Mouse (Mus musculus): Measurements from ENCODE around the gene Galk1.
"Not testable (repeated sequence)": the region's sequence is repeated elsewhere in the genome, so short reads cannot be mapped to it uniquely, and the experiment has no call there.

The Galk1 gene

DNA sequence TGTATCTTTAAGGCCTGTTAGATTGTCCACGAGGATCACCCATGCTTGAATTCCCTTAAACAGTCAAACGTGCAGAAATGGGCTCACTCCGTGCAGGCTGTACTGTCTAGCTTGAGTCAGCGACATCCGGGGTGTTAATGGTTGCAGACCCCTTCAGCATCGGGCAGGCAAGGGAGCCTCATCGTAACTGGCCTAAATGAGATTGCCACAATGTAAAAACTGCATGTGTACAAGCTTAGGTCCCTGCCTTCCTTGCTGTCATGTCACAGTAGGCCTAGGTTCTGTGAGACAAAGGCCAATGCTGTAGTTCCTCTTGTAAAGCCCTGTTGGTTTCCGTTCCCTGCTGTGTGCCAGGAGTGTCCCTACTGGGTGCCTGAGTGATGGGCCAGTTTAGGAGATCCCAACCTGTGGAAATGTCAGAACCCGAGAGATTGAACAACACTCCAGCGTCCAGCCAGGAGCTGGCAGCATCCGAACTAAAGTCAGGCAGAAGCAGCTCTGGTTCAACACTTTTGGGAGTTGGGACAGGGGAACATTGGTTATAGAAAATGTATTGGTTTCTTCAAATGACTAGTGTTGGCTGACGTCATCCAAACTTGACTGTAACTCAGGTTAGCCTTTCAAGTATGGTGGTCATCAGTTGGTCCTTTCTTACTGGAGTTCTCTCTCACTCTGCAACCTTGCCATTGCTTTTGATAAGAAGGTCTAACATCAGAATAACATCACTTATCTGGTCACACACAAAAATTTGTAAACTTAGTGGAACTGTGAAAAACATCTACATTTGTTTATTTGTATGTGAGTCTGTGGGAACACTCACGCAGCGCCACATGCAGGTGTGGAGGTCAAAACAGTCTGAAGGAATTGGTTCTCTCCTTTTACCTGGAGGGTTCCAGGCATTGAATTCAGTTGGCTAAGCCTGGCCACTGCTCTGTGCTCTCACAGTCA lies 18.7 kb upstream of the Galk1 start:
- DNase-seq (ENCODE audit: low spot score), result peak; percentile 41

DNA sequence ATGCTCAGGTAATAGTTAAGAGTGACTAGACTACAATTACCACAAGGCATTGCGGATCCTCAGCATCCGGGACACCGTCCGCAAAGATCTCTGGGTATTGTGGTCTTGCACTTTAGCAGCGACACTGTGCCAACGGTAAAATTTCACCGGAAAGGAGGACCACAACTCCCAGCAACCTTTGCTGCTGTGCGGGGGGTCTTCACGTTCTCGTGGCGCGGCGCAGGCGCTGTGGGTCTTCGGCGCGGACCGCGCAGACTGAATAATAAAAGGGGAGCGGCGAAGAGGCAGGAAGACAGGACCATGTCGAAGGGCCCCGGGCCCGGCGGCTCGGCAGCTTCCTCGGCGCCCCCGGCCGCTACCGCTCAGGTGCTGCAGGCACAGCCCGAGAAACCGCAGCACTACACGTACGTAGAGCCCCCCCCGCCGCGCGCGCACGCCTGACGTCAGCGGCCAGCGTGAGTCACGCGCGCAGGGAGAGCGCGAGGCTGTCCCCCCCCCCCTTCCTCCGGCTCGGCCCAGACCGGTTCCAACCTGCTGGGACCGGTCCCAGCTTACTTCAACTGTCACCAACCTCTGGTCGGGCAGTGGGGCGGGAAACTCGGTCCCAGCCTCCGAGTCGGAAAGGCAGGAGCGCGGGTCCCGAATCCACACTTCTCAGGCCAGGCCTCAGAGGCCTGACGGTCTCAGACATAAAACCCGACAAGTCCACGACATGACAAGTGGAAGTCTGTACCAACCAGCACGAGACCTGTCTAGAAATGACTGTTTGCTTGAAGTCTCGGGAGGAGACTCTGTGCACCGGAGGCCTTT lies 17.8 kb upstream of the Galk1 start, which contains the start of gene Unk:
Gene Unk (plus strand): TSS at position 235 of the 810 bp plus-strand sequence.
- DNase-seq (ENCODE audit: low spot score), result peak; percentile 99

DNA sequence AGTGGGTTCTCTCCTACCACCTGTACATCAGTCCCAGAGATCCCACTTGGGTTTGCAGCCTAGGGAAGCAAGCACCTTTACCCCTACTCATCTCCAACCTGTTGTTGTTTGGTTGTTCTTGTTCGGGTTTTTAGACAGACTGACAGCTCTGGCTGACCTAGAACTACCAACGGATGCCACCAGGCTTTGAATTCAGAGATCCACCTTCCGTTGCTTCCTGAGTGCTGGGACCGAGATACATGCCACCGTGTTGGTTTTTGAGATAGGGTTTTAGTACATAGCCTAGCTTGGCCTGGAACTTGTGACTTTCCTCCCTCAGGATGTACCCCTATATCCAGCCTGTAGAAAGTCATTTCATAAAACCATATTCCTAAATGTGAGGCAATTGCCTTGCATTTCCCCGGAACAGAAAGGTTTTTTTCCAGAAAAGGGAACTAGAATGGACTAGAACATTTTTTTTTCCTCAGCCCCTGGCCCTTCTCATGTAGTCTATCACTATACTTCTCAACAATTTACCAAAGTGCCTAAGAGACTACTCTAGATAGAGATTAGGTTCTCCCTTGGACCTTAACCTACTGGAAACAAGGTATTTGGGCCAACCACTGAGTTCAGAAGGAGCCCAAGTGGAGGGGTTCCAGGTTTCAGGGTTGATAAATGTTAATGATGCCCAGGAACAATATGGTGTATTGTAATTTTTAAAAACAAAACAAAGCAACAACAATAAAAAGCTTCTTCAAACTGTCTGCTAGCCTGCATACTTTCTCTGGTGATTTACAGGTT lies 16.8 kb upstream of the Galk1 start:
- no peak for DNase-seq (ENCODE audit: low spot score)

DNA sequence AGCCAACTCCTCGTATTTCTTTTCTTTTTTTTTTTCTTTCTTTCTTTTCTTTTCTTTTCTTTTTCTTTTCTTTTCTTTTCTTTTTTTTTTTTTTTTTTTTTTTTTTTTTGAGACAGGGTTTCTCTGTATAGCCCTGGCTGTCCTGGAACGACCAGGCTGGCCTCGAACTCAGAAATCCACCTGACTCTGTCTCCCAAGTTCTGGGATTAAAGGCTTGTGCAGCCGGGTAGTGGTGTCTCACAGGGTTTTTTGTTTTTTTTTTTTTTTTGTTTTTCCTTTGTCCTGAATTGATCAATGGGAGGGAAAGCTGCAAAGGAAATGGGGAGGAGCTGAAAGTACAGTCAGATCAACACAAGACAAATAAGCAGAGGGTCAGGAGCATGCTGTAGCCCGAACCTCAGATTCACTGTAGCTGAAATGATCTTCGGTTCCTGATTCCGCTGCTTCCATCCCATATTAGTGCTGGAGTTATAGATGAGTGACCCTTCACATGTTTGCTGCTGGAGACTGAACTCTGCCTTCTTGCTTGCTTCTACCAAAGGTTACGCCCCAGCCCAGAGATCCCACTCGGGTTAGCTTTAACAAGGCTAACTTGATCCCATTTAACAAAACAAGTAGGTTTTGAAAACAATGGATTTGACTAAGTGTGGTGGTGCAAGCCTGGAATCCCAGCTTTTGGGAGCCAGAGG lies 15.8 kb upstream of the Galk1 start:
- no peak for DNase-seq (ENCODE audit: low spot score)

DNA sequence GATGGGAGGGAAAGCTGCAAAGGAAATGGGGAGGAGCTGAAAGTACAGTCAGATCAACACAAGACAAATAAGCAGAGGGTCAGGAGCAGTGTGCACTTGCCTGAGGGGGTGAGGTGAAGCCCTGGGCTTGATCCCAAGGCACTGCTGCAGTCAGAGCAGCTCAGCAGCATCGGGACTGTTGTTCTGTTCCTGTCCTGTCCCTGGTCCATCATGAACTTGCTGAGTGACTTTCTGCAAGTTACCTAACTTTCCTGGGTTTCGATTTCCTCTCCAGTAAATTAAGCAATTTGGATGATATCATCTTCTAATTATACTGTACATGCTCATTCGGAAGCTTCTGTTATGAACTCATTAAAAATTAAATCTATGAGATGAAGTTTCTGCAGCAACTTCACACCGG lies 15.2 kb upstream of the Galk1 start, which contains the start of gene H3f3b:
Gene H3f3b (minus strand): TSS at position 207 of the 400 bp plus-strand sequence.
- no peak for DNase-seq (ENCODE audit: low spot score)

DNA sequence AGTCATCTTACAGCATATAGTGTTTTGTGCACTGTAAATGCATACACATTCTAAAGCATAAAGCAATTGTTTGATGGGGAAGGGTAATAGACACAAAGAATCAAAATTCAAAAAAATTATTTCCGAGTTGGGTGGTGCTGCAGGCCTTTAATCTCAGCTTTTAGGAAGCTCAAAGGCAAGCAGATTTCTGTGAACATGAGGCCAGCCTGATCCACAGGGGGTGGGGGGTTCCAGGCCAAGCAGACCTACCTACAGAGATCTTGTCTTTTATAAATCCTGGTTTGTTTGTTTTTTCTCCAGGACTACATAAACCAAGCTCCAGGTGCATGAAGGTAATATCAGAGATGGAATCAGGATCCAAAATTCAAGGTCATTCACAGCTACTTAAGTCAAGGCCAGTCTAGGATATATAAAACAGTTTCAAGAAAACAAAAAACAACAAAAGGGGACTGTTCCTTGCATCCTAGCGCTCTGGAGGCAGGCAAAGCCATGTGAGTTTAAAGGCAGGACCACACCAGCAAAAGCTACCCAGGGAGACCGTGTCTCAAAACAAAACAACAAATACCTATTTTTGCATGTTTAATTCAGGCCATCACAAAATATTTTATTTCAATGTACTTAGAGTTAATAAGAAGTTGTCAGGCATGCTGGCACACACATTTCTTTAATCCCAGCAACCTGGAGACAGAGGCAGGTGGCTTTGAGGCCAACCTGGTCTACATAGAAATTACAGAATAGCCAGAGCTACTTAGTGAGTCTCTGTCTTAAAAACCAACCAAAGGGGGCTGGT lies 12.7 kb upstream of the Galk1 start:
- no peak for DNase-seq (ENCODE audit: low spot score)

DNA sequence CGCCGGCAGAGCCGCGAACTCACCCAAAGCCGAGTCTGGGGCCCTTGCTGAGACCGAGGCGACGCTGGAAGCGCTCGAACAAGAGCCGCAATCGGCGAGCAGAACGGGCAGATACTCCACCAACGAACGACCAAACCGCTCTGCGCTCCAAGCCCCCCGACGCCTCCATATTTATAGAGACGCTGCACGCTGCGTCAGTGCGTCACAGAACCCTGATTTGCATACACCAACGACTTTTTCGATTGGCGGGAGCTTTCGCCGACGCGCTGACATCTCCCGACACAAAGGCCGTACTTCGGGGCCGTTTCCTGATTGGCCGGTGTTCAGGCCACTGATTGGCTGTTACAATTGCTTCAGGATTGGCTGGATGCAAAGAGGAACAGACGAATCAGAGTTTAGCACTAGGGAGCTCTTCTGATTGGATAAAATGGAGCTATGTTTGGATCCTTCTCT lies 11.9 kb upstream of the Galk1 start:
- DNase-seq (ENCODE audit: low spot score), result peak; percentile 99

DNA sequence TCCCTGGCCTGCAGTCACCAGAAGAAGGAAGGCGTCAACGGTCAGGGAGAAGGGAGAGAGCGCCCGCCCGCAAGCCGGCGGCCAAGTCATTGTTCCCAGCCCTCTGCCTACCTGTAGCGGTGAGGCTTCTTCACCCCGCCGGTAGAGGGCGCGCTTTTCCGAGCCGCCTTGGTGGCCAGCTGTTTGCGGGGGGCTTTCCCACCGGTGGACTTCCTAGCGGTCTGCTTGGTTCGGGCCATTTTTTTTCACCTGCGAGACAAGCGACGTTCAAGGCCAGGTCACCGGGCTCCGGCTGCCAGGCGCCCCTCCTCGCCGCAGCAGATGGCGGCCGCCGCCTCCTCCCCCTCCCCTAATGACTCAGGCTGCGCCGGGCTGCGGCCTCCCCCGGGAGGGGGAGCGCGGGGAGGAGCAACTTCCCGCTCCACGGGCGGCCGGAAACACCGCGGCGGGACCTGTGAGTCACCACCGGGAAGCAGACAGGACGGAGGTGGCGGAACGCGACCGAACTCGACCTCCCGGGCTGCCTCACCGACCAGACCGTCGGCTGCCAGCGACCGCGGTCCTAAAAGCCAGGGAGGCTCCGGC lies 11.3 kb upstream of the Galk1 start:
- peak; percentile 84 for DNase-seq (ENCODE audit: low spot score)

DNA sequence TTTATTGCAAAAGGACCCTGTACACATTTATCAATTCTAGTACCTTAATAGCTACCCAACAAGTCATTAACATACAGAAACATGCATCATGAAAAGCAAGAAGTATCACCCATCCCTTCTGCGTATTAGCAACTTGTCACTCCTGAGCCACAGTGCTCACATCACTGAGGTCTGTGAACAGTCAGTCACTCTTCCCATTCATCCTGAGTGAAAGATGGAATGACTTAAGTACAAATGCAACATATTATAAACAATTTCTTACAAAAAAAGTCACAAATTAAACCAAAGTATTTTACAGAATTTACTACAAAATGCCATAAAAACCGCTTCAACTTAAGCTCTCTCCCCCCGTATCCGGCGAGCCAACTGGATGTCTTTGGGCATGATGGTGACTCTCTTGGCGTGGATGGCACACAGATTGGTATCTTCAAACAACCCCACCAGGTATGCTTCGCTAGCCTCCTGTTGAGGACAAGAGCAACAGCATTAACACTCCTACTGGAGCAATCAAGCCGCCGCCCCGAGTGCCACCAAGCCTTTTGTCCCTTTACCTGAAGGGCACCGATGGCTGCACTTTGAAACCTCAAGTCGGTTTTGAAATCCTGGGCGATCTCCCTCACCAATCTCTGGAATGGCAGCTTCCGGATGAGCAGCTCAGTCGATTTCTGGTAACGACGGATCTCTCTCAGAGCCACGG lies 10.7 kb upstream of the Galk1 start:
- not testable (repeated sequence) for DNase-seq (ENCODE audit: low spot score)

DNA sequence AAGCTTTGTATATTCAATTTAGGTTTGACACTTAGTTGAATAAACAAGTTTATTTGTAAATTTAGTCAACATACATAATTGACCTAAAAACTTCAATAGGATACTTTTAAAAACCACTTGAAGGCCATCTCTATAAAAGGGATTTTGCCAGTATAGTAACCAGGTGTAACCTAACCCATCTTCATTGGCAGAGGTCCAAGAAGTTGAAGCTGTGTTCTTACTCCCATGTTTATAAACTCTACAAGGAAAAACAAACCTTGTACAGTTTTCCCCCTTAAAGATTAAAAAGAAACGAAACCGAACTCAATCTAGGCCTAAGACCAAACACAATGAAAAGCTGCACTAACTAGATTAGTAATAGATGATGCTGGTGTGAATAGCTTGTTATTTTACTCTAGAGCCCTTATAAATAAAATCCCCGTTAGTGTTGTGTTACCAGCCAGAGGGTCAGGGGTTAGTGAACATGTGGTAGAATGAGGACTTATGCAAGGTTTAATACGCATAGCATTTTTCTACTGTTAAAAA lies 9.8 kb upstream of the Galk1 start:
- DNase-seq (ENCODE audit: low spot score), result no peak

DNA sequence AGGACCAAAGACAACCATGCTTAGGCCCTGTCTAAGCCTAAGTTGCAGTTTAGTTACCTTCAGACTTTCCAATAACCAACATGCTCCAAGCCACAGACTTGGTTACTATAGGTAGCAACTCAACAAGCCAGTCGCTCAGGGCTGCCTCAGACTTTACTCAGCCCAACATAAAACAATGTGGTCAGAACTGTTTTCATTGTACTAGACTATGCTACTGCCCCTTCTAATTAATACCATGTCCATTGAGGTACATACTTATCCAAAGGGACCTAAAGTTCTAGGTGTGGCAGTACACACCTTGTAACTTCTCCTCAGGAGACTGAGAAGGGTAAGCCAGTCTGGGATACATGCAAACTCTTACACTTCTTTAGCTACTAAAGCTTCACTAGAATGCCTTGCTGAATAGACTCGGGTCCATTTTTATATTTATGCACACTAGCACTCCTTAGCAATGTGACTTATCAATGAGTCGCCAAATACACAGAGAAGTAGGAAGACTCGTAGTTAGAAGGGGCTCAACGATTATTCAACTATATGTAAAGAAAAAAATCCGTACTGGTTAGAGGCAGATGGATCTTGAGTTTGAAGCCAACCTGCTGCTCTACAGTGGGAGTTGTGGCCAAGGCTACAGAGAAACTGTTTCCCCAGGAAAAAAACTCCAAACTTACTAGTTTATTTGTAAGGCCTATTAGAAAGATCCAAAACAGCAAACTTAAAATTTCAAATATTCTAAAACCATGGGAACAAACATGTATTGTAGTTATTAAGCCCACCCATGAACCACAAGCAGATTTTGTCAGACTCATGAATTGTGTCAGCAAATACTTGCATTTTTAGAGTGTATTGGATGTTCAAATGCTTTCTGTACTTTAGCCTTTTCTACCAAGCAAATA lies 9.1 kb upstream of the Galk1 start:
- DNase-seq (ENCODE audit: low spot score), result no peak

DNA sequence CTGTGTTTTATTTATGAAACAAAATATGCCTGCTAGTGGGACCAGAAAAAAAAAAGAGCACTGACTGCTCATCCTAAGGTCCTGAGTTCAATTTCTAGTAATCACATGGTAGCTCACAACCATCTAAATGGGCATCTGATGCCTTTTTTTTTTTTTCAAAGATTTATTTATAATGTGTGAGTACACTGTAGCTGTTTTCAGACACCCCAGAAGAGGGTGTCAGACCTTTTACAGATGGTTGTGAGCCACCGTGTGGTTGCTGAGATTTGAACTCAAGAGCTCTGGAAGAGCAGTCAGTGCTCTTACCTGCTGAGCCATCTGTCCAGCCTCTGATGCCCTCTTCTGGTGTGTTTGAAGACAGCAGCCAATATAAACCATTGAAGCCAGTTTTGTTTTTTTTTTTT lies 8.0 kb upstream of the Galk1 start:
- no peak for DNase-seq (ENCODE audit: low spot score)

DNA sequence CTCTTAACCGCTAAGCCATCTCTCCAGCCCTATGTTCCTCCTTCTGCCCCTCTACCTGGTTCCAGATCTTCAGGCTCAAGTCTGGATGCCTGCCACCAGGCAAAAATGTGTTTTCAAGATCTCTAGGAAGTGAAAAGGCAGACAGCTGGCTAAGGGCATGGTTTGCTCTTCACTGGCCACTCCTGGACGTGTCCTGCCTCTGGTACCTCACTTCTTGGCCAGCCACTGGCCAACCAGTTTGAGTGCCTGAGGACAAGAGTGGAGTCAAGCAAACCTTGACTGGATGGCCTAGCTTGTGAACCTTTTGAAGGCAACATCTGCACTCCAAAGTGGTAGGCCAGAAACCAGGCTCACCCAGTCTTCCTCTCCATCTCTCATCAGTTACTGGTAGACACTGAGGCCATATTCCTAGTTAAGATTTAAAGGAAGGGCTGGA lies 7.5 kb upstream of the Galk1 start:
- DNase-seq (ENCODE audit: low spot score), result no peak

DNA sequence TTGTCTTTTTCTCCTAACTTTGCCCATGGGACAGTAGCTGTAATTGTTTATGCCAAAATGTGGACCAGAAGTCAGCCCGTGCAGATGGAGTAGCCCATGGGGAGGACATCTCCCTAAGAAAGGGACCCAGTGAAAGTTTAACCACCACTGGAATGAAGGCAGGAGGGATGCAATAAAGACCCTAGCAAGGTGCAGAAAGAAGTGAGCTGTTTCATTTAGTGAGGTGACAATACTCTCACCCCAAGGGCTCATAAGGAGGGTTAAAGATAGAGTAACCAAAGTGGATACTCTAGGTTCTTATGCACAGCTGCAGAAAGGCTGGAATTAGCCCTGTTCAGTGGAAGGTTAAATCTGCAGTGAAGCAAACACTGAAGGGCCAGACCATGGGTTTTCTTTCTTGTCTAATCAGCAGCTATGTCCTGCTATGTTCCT lies 6.9 kb upstream of the Galk1 start:
- DNase-seq (ENCODE audit: low spot score), result no peak

DNA sequence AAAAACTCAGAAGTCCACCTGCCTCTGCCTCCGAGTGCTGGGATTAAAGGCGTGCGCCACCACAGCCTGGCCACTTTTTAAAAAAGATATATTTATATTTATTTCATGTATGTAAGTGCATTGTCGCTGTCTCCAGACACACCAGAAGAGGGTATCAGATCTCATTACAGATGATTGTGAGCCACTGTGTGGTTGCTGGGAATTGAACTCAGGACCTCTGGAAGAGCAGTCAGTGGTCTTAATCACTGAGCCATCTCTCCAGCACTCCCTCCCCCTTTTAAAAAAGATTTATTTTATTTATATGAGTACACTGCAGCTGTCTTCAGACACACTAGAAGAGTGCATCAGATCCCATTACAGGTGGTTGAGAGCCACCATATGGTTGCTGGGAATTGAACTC lies 6.3 kb upstream of the Galk1 start:
- DNase-seq (ENCODE audit: low spot score), result not testable (repeated sequence)

DNA sequence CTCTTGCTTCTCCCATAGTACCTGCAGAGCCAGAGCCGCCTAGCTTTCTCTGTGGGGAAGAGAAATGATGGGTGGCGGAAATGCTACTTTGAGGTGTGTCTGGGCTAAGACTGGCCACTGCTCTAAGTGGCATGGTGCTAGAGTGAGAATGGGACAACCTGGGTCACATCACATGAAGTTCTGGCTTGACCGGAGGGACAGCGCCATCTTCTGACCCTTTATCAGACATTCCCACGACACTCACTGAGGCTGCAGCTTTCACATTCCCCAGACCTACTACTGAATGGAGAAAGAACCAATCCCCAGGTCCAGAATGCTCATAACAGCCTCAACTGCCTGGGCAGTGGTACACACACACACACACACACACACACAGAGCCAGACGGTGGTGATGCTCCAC lies 5.6 kb upstream of the Galk1 start:
- DNase-seq (ENCODE audit: low spot score), result peak; percentile 72

DNA sequence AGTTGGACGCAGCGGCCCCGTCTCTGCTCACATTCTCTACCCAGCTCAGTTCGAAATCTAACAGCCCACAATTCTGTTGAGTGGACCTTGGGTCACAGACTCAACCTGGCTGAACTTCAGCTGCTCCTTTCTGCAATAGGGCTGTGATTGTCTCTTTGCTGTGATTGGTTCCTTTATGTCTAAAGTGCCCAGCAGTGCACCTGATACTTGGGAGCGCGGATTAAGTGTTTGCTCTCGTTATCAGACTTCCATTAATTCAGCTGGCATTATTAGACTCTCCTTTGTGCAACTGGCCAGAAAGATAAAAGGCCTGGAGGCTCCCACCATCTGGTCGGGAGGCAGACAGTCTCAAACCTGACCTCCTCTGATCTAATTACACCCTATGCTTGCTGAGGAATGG lies 2.3 kb upstream of the Galk1 start:
- peak; percentile 67 for DNase-seq (ENCODE audit: low spot score)

Measured in lung, postnatal 25 days (tissue).